Mouse (Mus musculus) thymus, postnatal 25 days (tissue): Measurements from ENCODE around the gene Tef.

Source experiments
- DNase-seq: peaks from one replicate; pipeline ENCODE4 v3.0.0; 2022

Gene Tef

GRCm38 (mm10) chr15:81800391-81800790 lies 1.8 kb upstream of the Tef start:
- no peak for DNase-seq

- no peak for DNase-seq
Measured at GRCm38 (mm10) chr15:81802941-81803351, 725 bp downstream of the Tef start.

DNA sequence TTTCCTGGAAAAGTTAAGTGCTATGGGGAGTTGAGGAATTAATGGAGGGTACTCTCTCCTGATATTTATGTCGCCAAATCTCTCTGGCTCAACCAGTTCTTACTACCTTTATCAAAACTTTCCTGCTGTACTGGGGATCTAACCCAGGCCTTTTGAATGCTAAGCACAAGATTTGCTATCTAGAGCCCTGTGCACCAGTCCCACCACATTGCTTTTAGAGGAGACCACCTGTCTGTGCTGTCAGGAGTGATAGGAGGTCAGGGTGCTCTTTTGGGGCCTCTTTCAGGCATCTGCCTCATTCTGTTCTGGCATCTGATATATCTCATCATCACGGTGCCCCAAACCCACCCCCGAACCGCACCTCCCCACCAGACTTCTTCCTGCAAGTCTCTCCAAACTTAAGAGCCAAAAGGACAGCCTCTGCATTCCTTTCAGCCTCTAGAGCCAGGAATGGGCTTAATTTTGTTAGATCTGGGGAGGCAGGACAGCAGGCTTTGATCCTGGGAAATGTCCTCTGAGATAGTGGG lies 1.3 kb downstream of the Tef start:
- no peak for DNase-seq

DNA sequence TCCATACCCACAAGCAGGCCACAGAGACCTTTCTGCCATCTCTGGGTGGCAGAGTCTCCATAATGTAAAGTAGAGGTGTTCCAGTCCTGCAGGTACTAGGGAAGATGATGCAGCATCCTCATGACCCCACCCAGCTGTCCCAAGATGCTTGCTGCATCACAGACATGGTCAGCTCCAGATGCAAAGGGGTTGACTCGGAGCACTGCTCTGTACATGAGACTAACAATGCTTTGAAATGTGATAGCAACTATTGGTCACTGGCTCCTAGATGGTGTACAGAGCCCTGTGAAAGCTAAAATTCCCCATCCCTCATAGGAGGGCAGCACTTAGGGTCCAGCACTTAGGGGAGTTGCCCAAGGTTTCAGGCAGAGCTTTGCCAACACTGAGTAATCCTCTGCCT lies 2.0 kb downstream of the Tef start:
- no peak for DNase-seq

DNA sequence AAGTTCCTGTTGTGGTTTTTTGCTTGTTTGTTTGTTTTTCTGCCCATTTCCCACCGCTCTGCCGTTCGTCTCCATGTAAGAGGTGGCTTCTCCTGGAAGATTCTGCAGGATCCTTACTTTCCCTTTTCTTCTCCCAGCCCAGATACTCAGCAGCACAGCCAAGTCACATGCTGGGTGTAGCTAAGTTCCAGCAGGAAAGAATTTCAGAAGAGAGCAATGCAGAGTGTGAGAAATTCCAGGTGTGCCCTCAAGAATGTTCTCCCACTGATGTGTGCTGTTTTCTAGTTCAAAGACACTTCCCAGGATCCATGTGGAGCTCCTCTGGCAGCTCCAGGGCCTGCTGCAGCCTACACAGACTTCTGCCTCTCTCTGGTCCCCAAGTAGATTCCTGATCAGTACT lies 2.7 kb downstream of the Tef start:
- DNase-seq: no peak

- DNase-seq: no peak
Measured at GRCm38 (mm10) chr15:81805624-81806023, 3.4 kb downstream of the Tef start.

DNA sequence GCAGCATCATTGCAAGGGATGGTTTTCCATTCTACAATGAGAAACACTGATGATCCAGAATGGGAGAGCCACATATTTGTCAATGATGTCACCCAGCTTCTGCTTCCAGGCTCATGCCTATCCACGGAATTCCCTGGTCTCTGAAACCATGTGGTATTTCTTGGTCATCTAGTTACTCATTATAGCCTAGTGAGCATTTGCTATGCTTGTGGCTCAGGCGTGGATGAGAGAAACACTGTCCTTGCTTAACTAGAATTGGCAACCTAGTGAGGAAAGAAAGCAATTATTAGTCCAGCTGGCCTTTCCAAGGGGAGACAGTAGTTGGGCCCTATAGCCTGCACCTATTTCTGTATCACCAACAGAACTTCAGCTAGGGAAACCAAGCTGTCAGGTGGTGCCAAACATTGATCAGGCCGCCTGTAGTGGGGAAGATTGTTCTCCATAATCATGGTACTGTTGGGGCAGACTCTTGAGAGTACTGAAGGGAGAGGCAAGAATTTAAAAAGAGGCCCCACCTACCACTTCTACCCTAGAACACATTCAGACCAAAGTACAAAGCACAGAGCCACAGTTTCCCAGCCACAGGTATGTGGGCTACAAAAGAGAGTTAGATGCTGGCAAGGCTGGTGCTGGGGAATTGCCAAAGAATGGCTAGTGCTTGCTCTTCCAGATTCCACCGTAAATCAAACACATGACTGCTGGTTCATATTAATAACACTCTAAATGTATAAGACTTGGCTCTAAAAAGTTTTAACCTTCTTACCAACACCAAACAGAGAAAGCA lies 4.6 kb downstream of the Tef start:
- no peak for DNase-seq

DNA sequence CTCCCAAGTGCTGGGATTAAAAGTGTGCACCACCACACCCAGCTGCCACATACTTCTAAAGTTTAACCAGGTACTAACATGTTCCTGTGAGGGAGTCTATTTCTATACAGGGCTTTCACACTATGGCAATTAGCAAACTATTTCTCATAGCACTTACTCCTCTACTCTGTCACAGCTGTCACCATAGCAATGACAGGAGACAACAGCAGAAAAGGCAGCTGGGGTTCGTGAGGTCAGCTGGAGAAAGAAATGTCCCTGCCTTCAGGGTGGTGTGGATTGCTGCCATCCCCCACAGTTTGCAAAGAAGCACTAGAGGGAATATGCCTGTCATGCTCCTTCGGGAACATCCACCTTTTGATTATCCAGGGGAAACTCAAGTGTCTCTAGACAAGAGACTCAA lies 6.6 kb downstream of the Tef start:
- no peak for DNase-seq

GRCm38 (mm10) chr15:81809550-81809949 lies 7.3 kb downstream of the Tef start:
- DNase-seq: no peak

DNA sequence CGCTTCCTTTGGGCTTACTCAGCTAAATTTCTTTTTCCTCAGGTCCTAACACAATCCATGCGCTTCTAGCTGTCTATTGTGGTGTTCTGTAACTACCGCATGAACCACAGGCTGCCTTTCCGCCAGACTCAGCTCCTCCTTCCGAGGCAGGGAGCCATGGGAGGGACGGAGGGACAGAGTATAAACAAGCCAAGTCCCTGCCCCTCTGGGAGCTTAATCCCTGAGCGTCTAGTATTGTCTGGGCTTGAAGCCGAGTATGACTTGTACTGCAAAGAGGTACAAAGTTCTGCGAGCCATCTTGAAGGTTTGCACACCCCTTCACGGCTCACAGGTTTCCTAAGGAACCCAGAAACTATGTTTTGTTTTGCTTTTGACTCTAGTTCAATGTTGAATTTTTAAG lies 7.9 kb downstream of the Tef start:
- DNase-seq: peak; percentile 28

DNA sequence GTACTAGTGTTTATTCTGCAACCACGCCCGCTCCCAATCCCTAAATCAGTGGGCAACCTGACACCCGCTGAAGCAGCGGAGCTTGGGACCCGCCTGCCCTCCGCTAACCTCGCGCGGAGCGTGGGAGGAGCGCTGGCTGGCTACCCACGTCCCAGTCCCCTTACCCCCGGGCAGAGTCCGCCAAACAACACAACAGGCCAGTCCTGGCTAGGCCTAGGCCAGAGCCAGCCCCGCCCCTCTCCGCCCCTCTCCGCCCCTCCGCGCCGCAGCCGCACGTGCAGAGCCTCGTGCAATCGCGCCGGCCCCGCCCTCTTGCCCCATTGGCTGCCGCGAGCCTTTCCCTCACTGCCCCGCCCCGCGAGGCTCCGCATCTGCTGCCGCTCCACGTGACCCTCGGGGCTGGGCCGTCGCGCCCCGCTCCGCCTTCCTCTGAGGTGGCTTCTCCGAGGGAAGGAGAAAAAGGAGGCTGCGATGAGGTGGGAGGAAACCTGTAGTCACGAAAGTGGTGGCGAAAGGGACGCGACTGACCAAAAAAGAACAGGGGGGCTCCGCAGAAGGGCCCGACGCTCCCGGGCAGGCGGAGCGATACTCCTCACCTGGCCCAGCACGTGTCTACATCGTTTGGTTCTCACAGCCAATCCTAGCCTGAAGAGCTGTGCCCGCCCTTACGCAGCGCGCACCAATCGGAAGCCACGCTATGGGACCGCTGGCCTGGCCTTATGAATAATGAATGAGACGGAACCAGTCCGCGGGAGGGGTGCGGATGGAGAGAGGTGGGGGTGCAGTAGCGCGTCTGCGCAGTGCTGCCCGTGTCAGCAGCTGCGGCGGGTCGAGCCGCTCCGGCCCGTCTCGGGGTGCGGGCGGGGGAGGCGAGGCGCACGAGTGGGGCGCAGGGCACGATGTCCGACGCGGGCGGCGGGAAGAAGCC lies 8.7 kb downstream of the Tef start:
- peak; percentile 95 for DNase-seq

DNA sequence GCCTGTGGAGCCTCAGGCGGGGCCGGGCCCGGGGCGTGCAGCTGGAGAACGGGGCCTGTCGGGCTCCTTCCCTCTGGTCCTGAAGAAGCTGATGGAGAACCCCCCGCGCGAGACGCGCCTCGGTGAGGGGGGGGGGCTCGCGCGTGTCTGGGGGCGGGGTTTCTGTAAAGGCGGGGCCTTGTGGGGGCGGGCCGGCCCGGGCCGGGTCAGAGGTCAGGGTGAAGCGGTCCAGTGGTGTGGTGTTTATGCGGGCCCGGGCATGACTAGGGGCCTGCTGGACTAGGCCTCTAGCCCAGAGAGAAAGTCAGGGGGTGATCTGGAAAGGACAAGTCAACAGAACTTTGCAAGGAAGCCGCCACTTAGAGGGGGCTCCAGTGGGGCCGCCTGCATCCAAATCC lies 9.4 kb downstream of the Tef start:
- no peak for DNase-seq

- DNase-seq: no peak
Measured at GRCm38 (mm10) chr15:81812287-81812686, 10.1 kb downstream of the Tef start.

DNA sequence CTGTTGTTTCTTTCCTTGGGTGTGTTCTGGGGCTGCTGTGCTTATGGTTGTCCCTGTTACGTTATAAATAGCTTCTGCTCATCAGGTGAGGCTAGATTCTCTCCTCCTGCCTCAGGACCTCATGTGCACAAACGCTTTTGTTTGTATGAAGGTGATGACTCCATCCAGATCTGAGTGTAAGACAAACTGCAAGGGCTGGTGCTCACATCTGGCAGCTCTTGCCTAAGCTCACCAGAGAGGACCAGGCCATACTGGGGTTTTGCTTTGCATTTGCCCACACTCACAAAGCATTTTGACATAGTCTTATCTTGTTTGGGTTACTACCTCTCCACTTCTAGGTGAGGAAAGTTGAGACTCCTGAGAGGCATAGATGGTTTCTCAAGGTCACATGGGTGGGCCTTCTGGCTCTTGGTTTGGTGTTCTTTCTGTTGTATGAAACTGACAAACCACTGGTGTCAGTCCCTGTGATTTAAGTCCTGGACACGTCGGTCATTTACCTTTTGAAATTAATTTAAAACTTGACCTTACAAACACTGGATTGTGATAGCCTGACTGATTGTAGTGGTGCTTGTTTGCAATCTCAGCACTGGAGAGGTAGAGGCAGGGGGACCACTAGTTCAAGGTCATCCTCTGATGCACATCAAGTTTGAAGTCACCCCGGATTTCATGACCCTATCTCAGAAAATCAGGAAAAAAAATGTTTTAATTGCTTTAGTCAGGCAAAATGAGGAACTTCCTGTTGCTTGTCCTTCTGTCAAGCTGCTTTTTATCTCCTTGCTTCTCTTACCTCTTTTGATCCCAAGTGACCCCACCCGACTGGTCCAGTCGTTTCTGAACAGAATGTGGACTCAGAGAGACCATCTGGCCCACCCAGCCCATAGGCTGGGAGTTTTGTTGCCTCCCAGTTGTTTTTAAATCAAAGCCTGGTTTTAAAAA lies 10.7 kb downstream of the Tef start:
- DNase-seq: no peak

DNA sequence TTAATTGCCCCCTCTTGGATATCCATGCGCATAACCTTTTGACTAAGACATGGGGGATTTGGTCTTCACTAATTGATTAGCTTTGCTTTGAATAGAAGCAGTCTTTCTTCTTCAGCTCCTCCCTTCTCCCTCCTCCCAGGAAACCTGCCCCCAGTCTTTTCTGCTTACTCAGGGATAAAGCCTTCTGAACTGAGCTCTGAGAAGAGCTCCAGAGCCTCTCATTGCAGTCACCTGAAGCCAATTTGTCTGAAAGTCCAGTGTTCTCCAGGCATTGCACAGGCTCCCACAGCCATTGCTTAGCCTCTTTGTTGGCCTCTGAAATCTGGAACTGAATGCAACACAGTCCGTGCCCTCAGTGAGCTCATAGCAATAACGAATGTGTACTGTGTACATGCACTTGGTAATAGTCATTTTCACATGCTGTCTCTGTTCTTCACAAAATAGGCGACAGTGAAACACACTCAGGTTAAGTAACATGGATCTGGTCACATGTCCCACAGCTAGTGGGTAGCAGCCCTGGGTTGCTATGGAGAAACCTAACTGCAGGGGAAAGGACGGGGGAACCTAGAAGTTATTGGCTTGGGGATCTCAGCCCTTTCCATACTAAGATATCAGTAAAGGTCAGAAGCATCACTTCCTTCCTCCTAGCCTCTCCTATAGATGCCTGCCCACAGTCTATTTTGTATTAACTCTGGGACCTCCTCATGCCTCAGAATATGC lies 11.9 kb downstream of the Tef start:
- no peak for DNase-seq

- no peak for DNase-seq
Measured at GRCm38 (mm10) chr15:81814716-81815370, 12.6 kb downstream of the Tef start.

- no peak for DNase-seq
Measured at GRCm38 (mm10) chr15:81818404-81818803, 16.2 kb downstream of the Tef start.

DNA sequence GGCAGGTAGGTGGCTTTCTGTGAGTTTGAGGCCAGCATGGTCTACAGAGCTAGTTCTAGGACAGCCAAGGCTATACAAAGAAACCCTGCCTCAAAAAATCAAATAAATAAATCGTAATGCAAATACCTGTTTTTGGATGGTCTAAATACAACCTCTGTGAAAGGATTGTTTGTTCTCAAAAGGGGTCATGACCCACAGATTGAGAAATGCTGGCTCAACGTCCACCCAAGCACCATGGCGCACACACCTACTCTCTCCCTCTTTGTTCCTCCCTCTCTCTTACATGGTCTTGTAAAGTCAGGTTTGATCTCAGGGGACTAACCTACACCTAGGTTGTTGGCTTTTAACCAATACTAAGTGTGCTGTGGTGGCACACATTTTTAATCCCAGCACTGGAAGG lies 20.4 kb downstream of the Tef start:
- no peak for DNase-seq

GRCm38 (mm10) chr15:81824832-81825231 lies 22.6 kb downstream of the Tef start:
- DNase-seq: no peak

DNA sequence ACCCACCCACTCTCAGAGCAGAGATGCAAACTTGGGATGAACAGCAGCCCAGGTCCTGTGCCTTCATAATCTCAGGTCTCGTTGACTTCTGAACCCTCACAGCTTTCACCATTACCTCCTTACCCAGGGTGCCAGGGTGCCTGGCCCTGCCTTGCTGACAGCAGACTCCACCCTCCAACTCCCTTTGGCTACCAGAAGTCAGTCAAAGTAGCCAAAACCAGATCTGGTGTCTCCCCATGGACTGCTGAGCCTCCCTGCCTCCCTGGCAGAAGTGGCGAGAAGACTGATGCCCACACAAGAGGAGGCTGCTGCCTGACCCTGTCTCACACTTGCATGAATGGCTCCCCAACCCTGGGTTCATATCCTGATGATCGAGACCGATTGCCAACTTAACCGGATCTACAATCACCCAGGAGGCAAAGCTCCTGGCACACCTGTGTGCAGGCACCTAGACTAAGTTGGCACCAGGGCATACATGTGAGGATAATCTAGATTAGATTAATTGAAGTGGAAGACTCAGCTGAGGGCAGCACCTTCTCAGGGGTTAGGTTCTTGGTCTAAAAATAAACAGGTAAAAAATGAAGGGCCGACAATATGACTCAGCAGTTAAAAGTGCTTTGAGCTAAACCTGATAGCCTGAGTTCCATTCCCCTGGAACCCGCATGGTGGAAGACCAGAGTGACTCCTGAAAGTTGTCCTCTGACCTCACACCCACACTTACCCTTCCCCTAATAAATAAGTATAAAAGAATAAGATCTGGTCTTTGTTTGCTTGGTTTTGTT lies 26.4 kb downstream of the Tef start:
- no peak for DNase-seq

- no peak for DNase-seq
Measured at GRCm38 (mm10) chr15:81829208-81829580, 27.0 kb downstream of the Tef start.
